Mouse (Mus musculus): Measurements from ENCODE around the gene 1500011B03Rik.
"Not testable (repeated sequence)": the region's sequence is repeated elsewhere in the genome, so short reads cannot be mapped to it uniquely, and the experiment has no call there.

Gene 1500011B03Rik

GRCm38 (mm10) chr5:114822796-114823688 is at the start of gene 1500011B03Rik:
Gene 1500011B03Rik (minus strand): TSS chr5:114823468.
- peak; percentile 84 for DNase-seq (ENCODE audit: low spot score)

GRCm38 (mm10) chr5:114865279-114865678 is 42.0 kb upstream of the 1500011B03Rik start:
- no peak for DNase-seq (ENCODE audit: low spot score)

- no peak for DNase-seq (ENCODE audit: low spot score)
Observed at GRCm38 (mm10) chr5:114864813-114865212, 41.5 kb upstream of the 1500011B03Rik start.

- peak; percentile 20 for DNase-seq (ENCODE audit: low spot score)
Observed at GRCm38 (mm10) chr5:114861730-114862129, 38.5 kb upstream of the 1500011B03Rik start.

GRCm38 (mm10) chr5:114859253-114859652 is 36.0 kb upstream of the 1500011B03Rik start:
- DNase-seq (ENCODE audit: low spot score), result peak; percentile 64

- no peak for DNase-seq (ENCODE audit: low spot score)
Observed at GRCm38 (mm10) chr5:114858582-114858981, 35.3 kb upstream of the 1500011B03Rik start, which contains the start of gene Gm9936. Gene Gm9936 (minus strand): TSS chr5:114858682.

GRCm38 (mm10) chr5:114853364-114853763 is 30.1 kb upstream of the 1500011B03Rik start, which contains the start of gene 4930519G04Rik:
Gene 4930519G04Rik (plus strand): TSS chr5:114853664.
- DNase-seq (ENCODE audit: low spot score), result not testable (repeated sequence)

- DNase-seq (ENCODE audit: low spot score), result no peak
Observed at GRCm38 (mm10) chr5:114851565-114852236, 28.4 kb upstream of the 1500011B03Rik start.

GRCm38 (mm10) chr5:114844371-114844770 is 21.1 kb upstream of the 1500011B03Rik start:
- DNase-seq (ENCODE audit: low spot score), result not testable (repeated sequence)

- DNase-seq (ENCODE audit: low spot score), result no peak
Observed at GRCm38 (mm10) chr5:114842674-114843073, 19.4 kb upstream of the 1500011B03Rik start.

- DNase-seq (ENCODE audit: low spot score), result not testable (repeated sequence)
Observed at GRCm38 (mm10) chr5:114842155-114842554, 18.9 kb upstream of the 1500011B03Rik start.

GRCm38 (mm10) chr5:114840481-114840880 is 17.2 kb upstream of the 1500011B03Rik start:
- not testable (repeated sequence) for DNase-seq (ENCODE audit: low spot score)

GRCm38 (mm10) chr5:114836886-114837285 is 13.6 kb upstream of the 1500011B03Rik start:
- no peak for DNase-seq (ENCODE audit: low spot score)

GRCm38 (mm10) chr5:114829740-114830139 is 6.5 kb upstream of the 1500011B03Rik start:
- DNase-seq (ENCODE audit: low spot score), result no peak

- peak; percentile 29 for DNase-seq (ENCODE audit: low spot score)
Observed at GRCm38 (mm10) chr5:114827427-114827826, 4.2 kb upstream of the 1500011B03Rik start.

- peak; percentile 95 for DNase-seq (ENCODE audit: low spot score)
Observed at GRCm38 (mm10) chr5:114825978-114826691, 2.9 kb upstream of the 1500011B03Rik start.

- DNase-seq (ENCODE audit: low spot score), result peak; percentile 32
Observed at GRCm38 (mm10) chr5:114824197-114824596, 929 bp upstream of the 1500011B03Rik start.

- no peak for DNase-seq (ENCODE audit: low spot score)
Observed at GRCm38 (mm10) chr5:114818124-114818523, 5.1 kb downstream of the 1500011B03Rik start.

GRCm38 (mm10) chr5:114816599-114816998 is 6.7 kb downstream of the 1500011B03Rik start:
- DNase-seq (ENCODE audit: low spot score), result no peak

GRCm38 (mm10) chr5:114813525-114814181 is 9.6 kb downstream of the 1500011B03Rik start:
- peak; percentile 85 for DNase-seq (ENCODE audit: low spot score)

- no peak for DNase-seq (ENCODE audit: low spot score)
Observed at GRCm38 (mm10) chr5:114809826-114810225, 13.4 kb downstream of the 1500011B03Rik start.

Data from yolk sac, embryonic 10.5 days (tissue).